Comparison of ENCODE assay signal across 19 mouse cellular contexts in the genomic region with DNA sequence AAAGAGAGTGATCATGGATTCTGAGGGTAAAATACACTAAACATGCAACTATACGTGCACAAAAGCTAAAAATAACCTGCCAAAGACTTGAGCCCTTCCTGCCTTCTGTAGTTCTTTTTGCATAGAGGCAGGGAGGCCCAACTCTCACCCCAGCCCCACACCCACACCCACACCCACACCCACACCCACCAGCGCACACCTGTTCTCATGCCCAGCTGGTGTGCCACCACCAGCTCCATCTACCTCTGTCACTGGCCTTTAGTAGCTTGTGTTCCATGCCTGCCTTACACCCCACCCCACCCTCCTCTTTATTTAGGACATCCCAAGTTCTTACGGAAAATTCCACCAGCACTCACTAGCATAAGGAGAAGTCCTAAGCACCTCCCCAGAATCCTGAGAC.
DNase-seq lines count a peak whose midpoint lies in the region; ATAC-seq and TF ChIP-seq lines count a peak whose summit lies in the region.
"Had no signal": no experiment of that assay in that cellular context is flagged by ENCODE, and none has a peak within 500 bp of the region (broad histone marks: within the 10 kb centered on the region; RNA-seq: fewer than 3 reads in every experiment).

No protein-coding gene starts in this region.

- H3K27me3 ChIP-seq in midbrain, embryonic 14.5 days (ENCODE audit: control insufficient read depth, insufficient read depth, low read length): no peaks in the 10 kb centered on the region
- H3K27me3 ChIP-seq in midbrain, postnatal 0 days (ENCODE audit: insufficient read depth, low read length): no peaks in the 10 kb centered on the region
- no peaks in the 10 kb centered on the region for H3K27me3 ChIP-seq in thymus, adult 2 months (ENCODE audit: control insufficient read depth, insufficient read depth, low read length)
- H3K27me3 ChIP-seq: embryonic facial prominence, embryonic 15.5 days; heart, embryonic 12.5 days; hindbrain, embryonic 15.5 days had no signal

- no peaks in the 10 kb centered on the region for H3K9me3 ChIP-seq in midbrain, embryonic 14.5 days (ENCODE audit: control insufficient read depth, low read length)
- no peaks in the 10 kb centered on the region for H3K9me3 ChIP-seq in midbrain, postnatal 0 days (ENCODE audit: low read length)
- H3K9me3 ChIP-seq: embryonic facial prominence, embryonic 15.5 days; forebrain, embryonic 10.5 days; heart, embryonic 12.5 days; hindbrain, embryonic 15.5 days had no signal

- no peak overlapping the region for H3K27ac ChIP-seq in midbrain, embryonic 14.5 days (replicated peaks; ENCODE audit: low read depth, low read length)
- H3K27ac ChIP-seq in midbrain, postnatal 0 days (ENCODE audit: low read depth, low read length): no peak overlapping the region
- H3K27ac ChIP-seq in thymus, adult 2 months (ENCODE audit: control insufficient read depth, insufficient read depth, low read length): no peak overlapping the region; the same call in 1 of the 2 replicates
- H3K27ac ChIP-seq: embryonic facial prominence, embryonic 15.5 days; forebrain, embryonic 10.5 days; hindbrain, embryonic 15.5 days had no signal

- TF ChIP-seq CTCF in midbrain, postnatal 0 days (IDR thresholded peaks at IDR 0.05): no peak
- no peak for TF ChIP-seq CTCF in thymus, adult 2 months (IDR thresholded peaks at IDR 0.05; ENCODE audit: borderline replicate concordance, control insufficient read depth, extremely low read depth, insufficient read depth, low read length, poor library complexity)

- no peak overlapping the region for H3K9ac ChIP-seq in midbrain, embryonic 14.5 days (replicated peaks; ENCODE audit: low read length)
- no peak overlapping the region for H3K9ac ChIP-seq in midbrain, postnatal 0 days (replicated peaks; ENCODE audit: low read length, poor library complexity, severe bottlenecking)
- H3K9ac ChIP-seq: embryonic facial prominence, embryonic 15.5 days; heart, embryonic 12.5 days; hindbrain, embryonic 15.5 days had no signal

- WGBS in midbrain, embryonic 14.5 days: 90% methylated on average over 3 of the region's 3 CpGs
- 83% methylated on average over 3 of the region's 3 CpGs for WGBS in midbrain, postnatal 0 days
- 41% methylated on average over 3 of the region's 3 CpGs for WGBS in thymus, adult 2 months

- TF ChIP-seq POLR2A in thymus, adult 2 months (IDR thresholded peaks at IDR 0.05; ENCODE audit: control insufficient read depth, extremely low read depth, insufficient read depth, low read length, poor library complexity): no peak

- no peaks in the 10 kb centered on the region for H3K36me3 ChIP-seq in midbrain, embryonic 14.5 days (ENCODE audit: control insufficient read depth, insufficient read depth, low read length)
- no peaks in the 10 kb centered on the region for H3K36me3 ChIP-seq in midbrain, postnatal 0 days (ENCODE audit: insufficient read depth, low read length)
- no peaks in the 10 kb centered on the region for H3K36me3 ChIP-seq in thymus, adult 2 months (ENCODE audit: control insufficient read depth, insufficient read depth, low read length)
- H3K36me3 ChIP-seq: embryonic facial prominence, embryonic 15.5 days; forebrain, embryonic 10.5 days; heart, embryonic 12.5 days; hindbrain, embryonic 15.5 days had no signal

- DNase-seq in midbrain, embryonic 14.5 days: no peak
- DNase-seq in midbrain, postnatal 0 days (ENCODE audit: low spot score): no peak
- DNase-seq in thymus, adult 2 months: peak; percentile 63
- peak; percentile 79 for DNase-seq in thymus, postnatal 14 days
- no peak for DNase-seq in left cerebral cortex, adult 18-20 months (ENCODE audit: low spot score in 2 of 2)
- DNase-seq in layer of hippocampus, postnatal 10 days (ENCODE audit: low spot score in 2 of 2): no peak
- DNase-seq: adrenal gland, adult 2 months; adrenal gland, postnatal 25 days; cerebellum, adult 8-10 months; cerebellum, postnatal 14 days; embryo, embryonic 11 days; gastrocnemius, postnatal 10 days; heart, postnatal 36 days had no signal

- no peaks in the 10 kb centered on the region for H3K4me1 ChIP-seq in midbrain, embryonic 14.5 days (ENCODE audit: control insufficient read depth, insufficient read depth, low read length)
- H3K4me1 ChIP-seq in midbrain, postnatal 0 days (ENCODE audit: insufficient read depth, low read length): no peaks in the 10 kb centered on the region
- H3K4me1 ChIP-seq in thymus, adult 2 months (replicated peaks; ENCODE audit: control insufficient read depth, insufficient read depth, low read length): peaks cover 10% of the 10 kb centered on the region
- H3K4me1 ChIP-seq: embryonic facial prominence, embryonic 15.5 days; forebrain, embryonic 10.5 days; heart, embryonic 12.5 days; hindbrain, embryonic 15.5 days had no signal

- no peak overlapping the region for H3K4me2 ChIP-seq in midbrain, embryonic 14.5 days (ENCODE audit: low read length)
- no peak overlapping the region for H3K4me2 ChIP-seq in midbrain, postnatal 0 days (ENCODE audit: low read depth, low read length, poor library complexity, severe bottlenecking)
- H3K4me2 ChIP-seq: embryonic facial prominence, embryonic 15.5 days; heart, embryonic 12.5 days; hindbrain, embryonic 15.5 days had no signal

- ATAC-seq in midbrain, embryonic 14.5 days (ENCODE audit: low FRiP score, low TSS enrichment): 0 out of 2 replicates have a peak, but pooled peaks have one; percentile 11
- ATAC-seq in midbrain, postnatal 0 days (ENCODE audit: low FRiP score): no peak
- ATAC-seq in megakaryocyte-erythroid progenitor cell, adult 5-6 weeks (replicated peaks; ENCODE audit: low FRiP score, low TSS enrichment, poor library complexity, severe bottlenecking): no peak

- no peak overlapping the region for H3K4me3 ChIP-seq in midbrain, embryonic 14.5 days (replicated peaks; ENCODE audit: low read depth, low read length)
- no peak overlapping the region for H3K4me3 ChIP-seq in midbrain, postnatal 0 days (ENCODE audit: low read depth, low read length)
- no peak overlapping the region for H3K4me3 ChIP-seq in thymus, adult 2 months (ENCODE audit: control insufficient read depth, insufficient read depth, low read length)
- H3K4me3 ChIP-seq: embryonic facial prominence, embryonic 15.5 days; erythroblast, embryonic 14.5 days; forebrain, embryonic 10.5 days; heart, embryonic 12.5 days; hindbrain, embryonic 15.5 days had no signal

Comparison
In these comparisons a context has a peak if more than half of its experiments do, and no peak if none do; other contexts are left out.
1. DNase-seq: peak in thymus, adult 2 months (single experiment) and thymus, postnatal 14 days (single experiment); none in midbrain, embryonic 14.5 days (single experiment), midbrain, postnatal 0 days (single experiment), left cerebral cortex, adult 18-20 months (0 of 2) and layer of hippocampus, postnatal 10 days (0 of 2).